Mouse (Mus musculus): ENCODE results near the gene Akap7. TPM values are rescaled to one million over a fixed set of nuclear protein-coding genes. Genes with fewer than 3 reads are reported as not detected.

The Akap7 gene
- polyA plus RNA-seq, 1 experiment from 2014 or later: 20.9 TPM

GRCm38 (mm10) chr10:25274621-25275330 lies 32.9 kb downstream of the Akap7 start:
- 93% methylated on average over 26 of the region's 26 CpGs for WGBS
- Histone ChIP-seq H3K36me3 (no peaks in the 10 kb centered on the region), H3K27ac (no peak overlapping the region), H3K4me1 (replicated peaks) (no peaks in the 10 kb centered on the region; the same call in 1 of the 2 replicates), H3K4me2 (replicated peaks) (no peak overlapping the region), H3K4me3 (replicated peaks) (no peak overlapping the region), H3K9me3 (no peaks in the 10 kb centered on the region), H3K27me3 (no peaks in the 10 kb centered on the region), H3K9ac (replicated peaks) (no peak overlapping the region)
- no peak for ATAC-seq

DNA sequence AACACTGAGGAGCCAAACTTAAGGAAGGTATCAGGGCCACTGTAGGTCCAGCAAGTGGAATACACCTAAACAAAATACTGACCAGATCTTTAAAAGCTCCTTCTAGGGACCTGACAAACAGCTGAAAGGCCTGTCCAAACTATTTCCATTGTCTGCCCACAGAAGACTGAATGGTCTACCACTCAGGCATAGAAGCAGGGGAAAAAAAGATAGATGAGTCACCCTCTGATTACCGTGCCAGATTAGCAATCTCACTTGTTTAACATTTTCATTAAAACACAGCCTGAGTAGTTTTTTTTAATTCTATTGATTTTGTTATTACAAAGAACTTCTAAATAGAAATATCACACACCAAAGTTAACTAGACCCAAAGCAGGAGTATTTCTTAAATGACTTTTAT lies 33.9 kb downstream of the Akap7 start:
- ATAC-seq: no peak
- Histone ChIP-seq H3K9ac (replicated peaks) (no peak overlapping the region), H3K27me3 (no peaks in the 10 kb centered on the region), H3K9me3 (no peaks in the 10 kb centered on the region), H3K4me2 (replicated peaks) (no peak overlapping the region), H3K36me3 (no peaks in the 10 kb centered on the region), H3K27ac (no peak overlapping the region), H3K4me3 (replicated peaks) (no peak overlapping the region), H3K4me1 (replicated peaks) (no peaks in the 10 kb centered on the region)
- 61% methylated on average over 1 of the region's 1 CpGs for WGBS

DNA sequence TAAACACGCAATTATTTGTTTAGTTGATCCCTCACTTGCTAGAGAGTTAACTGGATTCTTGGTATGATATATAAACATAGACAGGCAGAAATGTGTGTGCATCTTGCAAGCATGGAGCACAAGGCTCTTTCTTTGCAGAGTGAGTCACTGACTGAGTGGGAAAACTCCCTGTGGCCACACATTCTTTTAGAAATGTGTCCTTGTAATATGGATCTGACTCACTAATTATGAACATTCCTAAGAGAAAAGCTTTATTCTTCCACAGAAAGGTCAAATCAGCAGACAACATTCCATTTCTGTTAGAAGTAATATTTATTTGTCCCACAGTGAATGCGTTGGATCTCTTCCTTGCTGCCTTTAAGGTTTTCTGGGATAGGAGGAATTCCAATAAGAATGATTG lies 35.9 kb downstream of the Akap7 start:
- Histone ChIP-seq H3K4me2 (replicated peaks) (no peak overlapping the region), H3K27me3 (no peaks in the 10 kb centered on the region), H3K9me3 (no peaks in the 10 kb centered on the region), H3K36me3 (no peaks in the 10 kb centered on the region), H3K9ac (replicated peaks) (no peak overlapping the region), H3K4me3 (replicated peaks) (no peak overlapping the region), H3K4me1 (replicated peaks) (no peaks in the 10 kb centered on the region), H3K27ac (no peak overlapping the region)
- ATAC-seq: no peak
- WGBS: 92% methylated on average over 2 of the region's 2 CpGs

GRCm38 (mm10) chr10:25271207-25271606 lies 36.5 kb downstream of the Akap7 start:
- H3K27ac ChIP-seq: no peak overlapping the region
- no peak overlapping the region for H3K4me2 ChIP-seq (replicated peaks)
- H3K36me3 ChIP-seq: no peaks in the 10 kb centered on the region
- no peak overlapping the region for H3K4me3 ChIP-seq (replicated peaks)
- H3K27me3 ChIP-seq: no peaks in the 10 kb centered on the region
- H3K4me1 ChIP-seq (replicated peaks): no peaks in the 10 kb centered on the region
- 95% methylated on average over 8 of the region's 8 CpGs for WGBS
- no peak for ATAC-seq
- H3K9ac ChIP-seq (replicated peaks): no peak overlapping the region
- H3K9me3 ChIP-seq: no peaks in the 10 kb centered on the region

DNA sequence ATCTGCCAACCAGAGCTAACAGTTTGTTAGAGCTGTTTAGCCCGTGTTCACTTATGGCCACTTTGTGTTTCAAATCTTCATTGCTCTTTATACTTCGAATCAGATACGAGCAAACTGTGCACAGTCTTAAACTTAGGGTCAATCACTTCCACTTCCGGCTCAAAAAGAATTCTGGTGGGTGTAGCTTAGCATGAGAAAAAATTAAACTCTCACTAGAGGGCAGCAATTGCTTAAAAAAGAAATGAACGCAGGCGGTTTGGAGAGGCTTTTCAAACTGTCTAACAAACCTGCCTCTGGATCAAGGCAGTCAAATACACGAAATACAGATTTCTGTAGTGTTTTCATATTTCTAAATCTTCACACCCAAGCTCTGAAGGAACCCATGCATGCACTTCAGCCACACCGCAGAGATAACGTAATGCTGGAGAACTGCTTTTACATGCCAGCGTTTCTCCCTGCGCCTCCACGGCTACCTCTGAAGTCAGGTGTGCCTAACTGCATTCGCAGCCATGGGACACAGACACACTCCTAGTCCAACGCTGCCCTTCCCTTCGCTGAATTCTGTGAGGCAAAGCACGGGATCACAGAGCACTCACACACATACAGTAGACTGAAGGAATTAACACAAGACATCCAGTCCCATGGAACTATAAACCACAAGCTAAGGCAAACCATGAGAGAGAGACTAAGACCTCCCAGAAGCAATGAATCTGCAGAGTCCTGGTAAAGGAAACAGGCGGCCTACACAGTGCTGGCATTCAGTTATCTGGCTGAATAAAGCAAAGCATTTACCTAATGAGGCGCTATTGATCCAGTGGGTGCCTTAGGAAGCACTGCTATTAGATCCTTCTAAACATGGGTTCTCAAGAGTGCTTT lies 39.0 kb downstream of the Akap7 start:
- Histone ChIP-seq H3K4me2 (replicated peaks) (no peak overlapping the region), H3K27ac (0 out of 2 replicates have a peak overlapping the region, but pooled peaks have one; percentile 6), H3K36me3 (no peaks in the 10 kb centered on the region), H3K4me3 (replicated peaks) (no peak overlapping the region), H3K9ac (replicated peaks) (no peak overlapping the region), H3K9me3 (no peaks in the 10 kb centered on the region), H3K4me1 (replicated peaks) (no peaks in the 10 kb centered on the region), H3K27me3 (no peaks in the 10 kb centered on the region)
- peak; percentile 82 for ATAC-seq
- WGBS: 57% methylated on average over 18 of the region's 18 CpGs

DNA sequence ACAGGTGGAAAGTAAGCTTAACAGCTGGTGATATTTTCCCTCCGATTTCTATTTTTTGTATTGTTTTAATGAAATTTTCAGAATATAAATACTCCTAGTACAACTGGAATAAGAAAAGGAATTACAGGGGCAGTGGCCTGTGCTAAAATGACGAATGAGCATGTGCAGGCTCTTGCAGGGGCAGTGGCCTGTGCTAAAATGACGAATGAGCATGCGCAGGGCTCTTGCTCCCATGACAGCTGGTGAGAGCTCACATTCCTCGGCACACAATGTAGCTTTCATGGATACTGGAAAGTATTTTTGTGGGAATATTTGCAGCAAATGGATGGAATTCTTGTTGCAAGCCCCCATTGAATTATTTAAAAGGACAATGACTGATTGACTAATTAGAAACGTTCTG lies 46.5 kb downstream of the Akap7 start:
- no peak overlapping the region for H3K27ac ChIP-seq
- H3K27me3 ChIP-seq: no peaks in the 10 kb centered on the region
- H3K36me3 ChIP-seq: no peaks in the 10 kb centered on the region
- 62% methylated on average over 6 of the region's 6 CpGs for WGBS
- no peak for ATAC-seq
- H3K9me3 ChIP-seq: no peaks in the 10 kb centered on the region
- no peaks in the 10 kb centered on the region for H3K4me1 ChIP-seq (replicated peaks)
- H3K4me3 ChIP-seq (replicated peaks): no peak overlapping the region
- H3K4me2 ChIP-seq (replicated peaks): no peak overlapping the region
- H3K9ac ChIP-seq (replicated peaks): no peak overlapping the region

- 94% methylated on average over 10 of the region's 10 CpGs for WGBS
- Histone ChIP-seq H3K9me3 (no peaks in the 10 kb centered on the region), H3K4me1 (replicated peaks) (no peaks in the 10 kb centered on the region)
These were observed 46.9 kb downstream of the Akap7 start for GRCm38 (mm10) chr10:25260724-25261123.

DNA sequence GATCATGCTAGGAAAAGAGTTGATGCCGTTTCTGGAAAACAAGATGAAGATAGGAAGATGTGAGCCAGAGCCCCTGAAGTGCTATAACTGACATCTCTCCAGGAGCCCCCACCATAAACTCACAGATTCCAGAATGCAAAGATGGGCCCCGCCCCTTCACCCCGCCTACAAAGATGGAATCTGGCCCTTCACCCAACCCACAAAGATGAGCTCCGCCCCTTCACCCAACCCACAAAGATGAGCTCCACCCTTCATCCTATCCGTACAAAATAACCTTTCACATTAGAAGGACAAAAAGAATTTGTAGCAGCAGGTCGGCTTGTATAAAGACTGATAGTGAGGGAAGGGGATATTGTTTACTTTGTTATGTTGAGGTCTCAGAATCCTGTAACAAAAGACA lies 49.5 kb downstream of the Akap7 start:
- H3K9ac ChIP-seq (replicated peaks): no peak overlapping the region
- no peak overlapping the region for H3K4me3 ChIP-seq (replicated peaks)
- no peaks in the 10 kb centered on the region for H3K27me3 ChIP-seq
- no peaks in the 10 kb centered on the region for H3K36me3 ChIP-seq
- H3K27ac ChIP-seq: no peak overlapping the region
- H3K4me2 ChIP-seq (replicated peaks): no peak overlapping the region
- H3K9me3 ChIP-seq: no peaks in the 10 kb centered on the region
- 86% methylated on average over 6 of the region's 6 CpGs for WGBS
- H3K4me1 ChIP-seq (replicated peaks): no peaks in the 10 kb centered on the region
- no peak for ATAC-seq

More at GRCm38 (mm10) chr10:25260724-25261123, 46.9 kb downstream of the Akap7 start:
- H3K4me2 ChIP-seq (replicated peaks): no peak overlapping the region
- H3K36me3 ChIP-seq: no peaks in the 10 kb centered on the region
- no peak overlapping the region for H3K9ac ChIP-seq (replicated peaks)
- no peak overlapping the region for H3K27ac ChIP-seq
- ATAC-seq: no peak
- H3K27me3 ChIP-seq: no peaks in the 10 kb centered on the region
- H3K4me3 ChIP-seq (replicated peaks): no peak overlapping the region

DNA sequence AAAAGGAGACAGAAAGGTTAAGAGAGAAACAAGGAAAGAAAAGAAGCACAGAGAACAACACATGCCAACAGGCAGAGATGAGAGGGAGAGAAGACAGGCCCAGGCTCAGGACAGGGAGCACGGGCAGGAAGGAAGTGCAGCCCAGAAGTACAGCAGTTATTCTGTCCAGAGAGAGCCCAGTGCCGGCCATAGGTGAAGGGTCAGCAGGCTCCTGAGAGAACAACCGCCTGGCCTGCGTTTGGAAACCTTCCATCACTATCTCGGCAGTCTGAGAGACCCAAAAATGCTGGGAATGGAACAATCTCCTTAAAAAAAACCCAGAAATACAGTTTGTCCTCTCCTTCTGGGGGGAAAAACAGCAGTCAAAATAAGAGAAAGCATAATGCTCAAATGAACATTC lies 50.2 kb downstream of the Akap7 start:
- H3K4me3 ChIP-seq (replicated peaks): no peak overlapping the region
- H3K27me3 ChIP-seq: no peaks in the 10 kb centered on the region
- no peaks in the 10 kb centered on the region for H3K36me3 ChIP-seq
- H3K27ac ChIP-seq: no peak overlapping the region
- 84% methylated on average over 5 of the region's 5 CpGs for WGBS
- ATAC-seq: no peak
- H3K9me3 ChIP-seq: no peaks in the 10 kb centered on the region
- H3K9ac ChIP-seq (replicated peaks): no peak overlapping the region
- no peaks in the 10 kb centered on the region for H3K4me1 ChIP-seq (replicated peaks)
- no peak overlapping the region for H3K4me2 ChIP-seq (replicated peaks)

DNA sequence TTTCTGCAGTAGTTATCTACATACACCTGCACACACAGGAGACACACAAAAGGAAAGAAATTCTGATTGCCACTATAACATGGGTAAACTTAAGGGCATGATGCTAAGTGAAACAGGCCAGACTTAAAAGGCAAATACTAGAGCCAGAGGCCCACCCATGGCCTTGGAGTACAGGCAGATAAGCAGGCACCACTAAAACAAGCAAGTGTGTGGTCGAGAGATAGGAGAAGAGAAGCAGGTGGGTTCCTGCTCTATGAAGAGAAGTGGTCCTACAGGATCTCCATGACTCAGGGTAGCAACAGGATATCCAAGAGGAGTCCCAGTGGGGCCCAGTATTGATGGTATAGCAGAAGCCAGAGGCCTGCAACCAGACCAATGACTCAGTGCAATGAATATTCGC lies 54.2 kb downstream of the Akap7 start:
- Histone ChIP-seq H3K9me3 (no peaks in the 10 kb centered on the region), H3K36me3 (no peaks in the 10 kb centered on the region), H3K4me3 (replicated peaks) (no peak overlapping the region), H3K27me3 (no peaks in the 10 kb centered on the region), H3K9ac (replicated peaks) (no peak overlapping the region), H3K4me2 (replicated peaks) (no peak overlapping the region), H3K27ac (no peak overlapping the region), H3K4me1 (replicated peaks) (no peaks in the 10 kb centered on the region)
- WGBS: 87% methylated on average over 2 of the region's 2 CpGs
- ATAC-seq: no peak

GRCm38 (mm10) chr10:25253006-25253405 lies 54.7 kb downstream of the Akap7 start:
- 95% methylated on average over 4 of the region's 4 CpGs for WGBS
- no peaks in the 10 kb centered on the region for H3K4me1 ChIP-seq (replicated peaks)
- no peak for ATAC-seq

GRCm38 (mm10) chr10:25250108-25250507 lies 57.6 kb downstream of the Akap7 start:
- Histone ChIP-seq H3K27ac (no peak overlapping the region), H3K4me1 (replicated peaks) (no peaks in the 10 kb centered on the region), H3K9ac (replicated peaks) (no peak overlapping the region), H3K36me3 (no peaks in the 10 kb centered on the region), H3K27me3 (no peaks in the 10 kb centered on the region), H3K9me3 (no peaks in the 10 kb centered on the region), H3K4me2 (replicated peaks) (no peak overlapping the region), H3K4me3 (replicated peaks) (no peak overlapping the region)
- WGBS: 40% methylated on average over 12 of the region's 12 CpGs
- ATAC-seq: peak; percentile 63; the same call in 1 of the 2 replicates

More at GRCm38 (mm10) chr10:25253006-25253405, 54.7 kb downstream of the Akap7 start:
- no peaks in the 10 kb centered on the region for H3K9me3 ChIP-seq
- H3K27ac ChIP-seq: no peak overlapping the region
- no peak overlapping the region for H3K9ac ChIP-seq (replicated peaks)
- no peaks in the 10 kb centered on the region for H3K36me3 ChIP-seq
- H3K4me2 ChIP-seq (replicated peaks): no peak overlapping the region
- H3K27me3 ChIP-seq: no peaks in the 10 kb centered on the region
- no peak overlapping the region for H3K4me3 ChIP-seq (replicated peaks)
